Mouse (Mus musculus): ENCODE results near the gene Catsper1. TPM values are rescaled to one million over a fixed set of nuclear protein-coding genes. Genes with fewer than 3 reads are reported as not detected.

The Catsper1 gene
- polyA plus RNA-seq, 1 experiment, result not detected

DNA sequence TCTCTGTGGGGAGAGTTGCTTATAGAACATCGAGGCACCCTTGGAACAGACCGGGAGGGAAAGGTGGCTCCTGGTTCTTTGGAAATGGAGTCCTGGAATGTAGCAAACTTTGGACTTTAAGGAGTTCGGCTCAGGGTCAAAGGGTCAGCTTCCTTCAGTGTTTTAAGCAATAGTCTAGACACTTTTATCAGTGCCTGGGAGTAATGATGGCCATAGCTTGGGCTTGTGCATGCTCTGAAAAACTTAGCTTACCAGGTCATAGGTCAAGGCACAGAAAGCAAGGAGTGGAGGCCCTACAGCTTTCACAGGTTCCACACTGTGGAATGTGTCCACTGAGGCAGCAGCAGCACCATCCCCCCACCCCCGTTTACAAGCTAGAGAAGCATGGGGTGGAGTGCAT, 39.2 kb downstream of the Catsper1 start:
- no peak for TF ChIP-seq GATA1 (IDR thresholded peaks at IDR 0.05; ENCODE audit: low read length)

DNA sequence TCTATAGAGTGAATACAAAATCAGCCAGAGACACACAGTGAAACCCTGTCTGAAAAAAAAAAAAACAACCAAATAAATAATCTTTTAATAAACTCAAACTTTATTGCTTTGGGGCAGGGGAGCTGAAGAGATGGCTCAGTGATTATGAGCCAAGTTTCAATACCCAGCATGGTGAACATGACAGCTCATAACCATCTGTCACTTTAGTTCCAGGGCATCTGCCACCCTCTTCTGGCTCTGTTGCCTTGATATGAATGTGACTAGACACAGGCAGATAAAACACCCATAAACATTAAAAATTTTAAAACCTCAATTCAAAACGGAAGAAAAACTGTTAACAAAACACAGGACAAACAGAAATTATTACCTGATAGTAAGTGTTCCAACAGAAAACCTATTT, 41.9 kb downstream of the Catsper1 start:
- TF ChIP-seq GATA1 (IDR thresholded peaks at IDR 0.05; ENCODE audit: low read length), result no peak

DNA sequence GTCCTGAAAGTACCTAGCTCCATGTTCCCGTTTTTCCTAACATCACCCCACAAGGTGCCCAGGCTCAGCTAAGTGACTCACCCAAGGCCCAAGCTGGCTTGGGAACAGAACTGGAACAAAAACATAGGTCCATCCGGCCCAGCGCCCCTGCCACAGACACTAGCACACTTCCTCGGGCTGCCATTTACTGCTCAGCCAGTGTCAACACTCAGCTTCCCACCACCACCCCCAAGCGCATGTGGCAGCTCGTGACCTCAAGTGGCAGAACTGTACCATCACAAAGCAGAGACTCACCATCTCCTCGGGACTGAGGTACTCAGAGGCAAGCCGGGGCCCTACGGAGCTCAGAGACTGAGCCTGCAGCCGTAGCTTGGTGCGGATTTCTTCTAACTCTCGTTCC, 47.8 kb downstream of the Catsper1 start:
- TF ChIP-seq GATA1 (IDR thresholded peaks at IDR 0.05; ENCODE audit: low read length), result no peak

DNA sequence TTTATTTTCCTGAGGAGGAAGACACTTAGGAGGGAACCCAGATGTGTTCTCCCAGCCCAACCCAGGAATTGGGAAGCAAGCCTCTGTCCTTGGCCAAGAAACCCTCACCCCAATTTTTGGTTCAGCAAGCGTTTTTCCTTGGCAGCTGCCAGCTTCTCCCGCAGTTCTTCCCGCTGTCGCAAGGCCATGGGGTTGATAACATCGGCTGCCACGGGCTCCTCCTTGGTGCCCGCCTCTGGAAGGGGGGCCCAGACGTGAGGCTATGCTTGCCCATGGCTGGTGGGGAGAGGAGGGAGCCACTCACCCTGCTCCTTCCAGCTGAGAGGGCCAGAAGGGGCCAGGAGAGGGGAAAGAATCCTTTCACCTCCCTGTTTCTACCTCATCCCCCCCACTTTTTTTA, 49.2 kb downstream of the Catsper1 start:
- no peak for TF ChIP-seq GATA1 (IDR thresholded peaks at IDR 0.05; ENCODE audit: low read length)

DNA sequence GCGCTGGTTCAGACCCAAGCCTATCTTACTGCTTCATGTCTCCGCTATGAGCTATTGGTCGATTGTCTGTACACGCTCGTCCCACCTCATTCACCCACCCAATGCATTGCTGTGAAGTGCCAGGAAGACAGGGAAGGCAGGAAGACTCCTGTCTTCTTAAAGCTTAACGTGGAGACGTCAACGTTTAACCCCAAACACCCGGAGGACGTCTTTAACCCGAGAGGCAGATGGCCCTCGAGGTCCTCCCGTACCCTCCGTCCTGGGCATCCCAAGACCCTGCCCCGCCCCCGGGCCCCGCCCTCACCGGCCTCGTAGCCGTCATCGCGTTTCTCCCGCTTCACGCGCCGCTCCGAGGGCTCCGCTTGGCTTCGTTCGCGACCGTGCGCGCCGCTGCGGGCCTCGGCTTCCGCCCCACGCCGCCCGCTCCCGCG, 52.5 kb downstream of the Catsper1 start:
- no peak for TF ChIP-seq GATA1 (IDR thresholded peaks at IDR 0.05; ENCODE audit: low read length)

DNA sequence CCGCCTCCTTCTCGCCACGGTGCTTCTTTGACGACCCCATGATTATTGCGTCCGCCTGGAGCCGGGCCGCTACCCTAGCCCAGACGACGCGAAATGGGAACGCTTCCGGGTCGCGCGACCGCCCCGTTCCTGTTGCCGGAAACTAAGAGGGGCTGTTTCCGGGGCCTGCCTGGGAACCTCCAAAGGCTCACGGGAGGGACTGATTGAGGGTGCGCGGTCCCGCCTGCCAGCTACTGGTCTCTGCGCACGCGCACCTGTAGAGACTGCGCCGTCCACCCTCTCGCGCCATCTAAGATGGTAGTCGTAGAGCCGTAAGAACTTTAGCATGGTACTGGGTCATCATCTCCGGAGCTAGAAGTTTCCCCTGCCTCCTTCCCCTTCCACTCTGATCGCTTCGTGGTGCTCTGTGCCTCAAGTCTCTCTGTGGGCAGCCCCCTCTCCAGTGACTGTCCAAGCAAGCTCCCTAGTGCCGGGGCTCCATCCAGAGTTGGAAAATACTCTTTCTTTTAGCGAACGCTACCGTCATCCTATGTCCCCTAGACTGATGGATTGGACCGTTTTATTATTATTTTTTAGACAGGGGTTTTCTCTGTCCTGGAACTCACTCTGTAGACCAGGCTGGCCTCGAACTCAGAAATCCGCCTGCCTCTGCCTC, 53.2 kb downstream of the Catsper1 start, which contains the start of gene Sart1:
Sart1 (minus strand) TSS at position 116 of the 655 bp plus-strand sequence.
- no peak for TF ChIP-seq GATA1 (IDR thresholded peaks at IDR 0.05; ENCODE audit: low read length)

DNA sequence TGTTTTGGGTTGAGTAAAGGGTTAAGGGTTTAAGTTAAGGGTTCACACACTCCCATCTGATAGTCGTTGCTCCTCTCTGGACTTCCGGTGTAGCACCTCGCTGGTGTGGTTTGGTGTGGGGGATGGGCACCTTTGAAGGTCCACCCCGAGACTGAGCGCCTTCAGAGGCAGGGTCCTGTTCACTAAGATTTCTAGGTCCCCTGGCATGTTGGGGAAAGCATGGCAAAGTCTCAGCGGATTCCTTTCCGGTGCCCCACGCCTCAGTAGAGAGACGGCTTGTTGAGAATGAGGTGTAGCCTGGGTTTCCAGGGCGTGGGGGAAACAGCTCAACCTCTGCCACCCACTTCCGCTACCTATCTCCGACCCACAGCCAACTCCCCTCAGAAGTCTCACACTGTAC, 54.1 kb downstream of the Catsper1 start:
- TF ChIP-seq GATA1 (IDR thresholded peaks at IDR 0.05; ENCODE audit: low read length), result no peak

DNA sequence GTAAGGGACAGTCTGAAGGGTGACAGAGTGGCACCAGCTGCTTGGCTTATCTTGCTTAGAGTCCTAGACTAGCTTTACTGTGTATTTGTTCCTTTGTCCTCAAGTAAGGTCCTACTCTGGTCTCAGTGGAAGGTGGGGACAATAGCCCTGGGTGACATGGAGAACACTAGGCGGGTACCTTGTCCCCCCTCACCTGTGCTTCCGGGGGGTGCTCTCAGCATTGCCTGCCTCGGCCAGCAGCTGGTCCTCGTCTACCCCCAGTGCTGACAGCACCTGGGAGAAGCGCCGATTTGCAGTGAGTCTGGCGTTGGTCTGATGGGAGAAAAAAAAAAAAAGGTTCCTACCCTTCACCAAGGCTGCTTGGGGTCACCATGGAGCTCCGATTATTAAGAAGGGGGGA, 54.9 kb downstream of the Catsper1 start:
- TF ChIP-seq GATA1 (IDR thresholded peaks at IDR 0.05; ENCODE audit: low read length), result no peak

DNA sequence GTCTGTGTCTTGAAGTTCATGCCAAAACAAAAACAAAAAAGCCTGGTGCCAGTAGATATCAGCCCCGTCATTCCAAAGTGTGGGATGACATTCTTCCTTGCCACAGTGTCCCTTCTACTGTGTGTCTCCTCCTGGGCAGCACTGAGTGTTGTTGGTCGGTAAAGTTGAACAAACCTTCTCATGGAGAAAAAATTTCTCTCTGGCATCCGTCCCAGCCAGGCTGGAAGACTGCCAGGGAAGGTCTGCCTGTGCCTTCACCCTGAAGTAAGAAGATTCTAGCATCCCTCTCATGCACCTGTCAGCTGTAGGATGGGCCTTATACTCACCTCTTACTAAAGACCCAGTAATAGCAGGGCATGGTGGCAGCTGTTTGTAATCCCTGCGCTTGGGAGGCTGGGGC, 57.4 kb downstream of the Catsper1 start:
- no peak for TF ChIP-seq GATA1 (IDR thresholded peaks at IDR 0.05; ENCODE audit: low read length)

Other genes starting within 250 kb of the Catsper1 start
- gene Yif1a, start 247.2 kb upstream of the Catsper1 start, polyA plus RNA-seq (2012), result 19.4 and 22.6 TPM in 2 replicates
- gene Cnih2, start 237.2 kb upstream of the Catsper1 start, polyA plus RNA-seq (2012), result 1.9 and 2.1 TPM in 2 replicates
- gene Rab1b, start 228.7 kb upstream of the Catsper1 start, polyA plus RNA-seq (2012), result 249 and 315 TPM in 2 replicates
- gene Klc2, start 217.2 kb upstream of the Catsper1 start, polyA plus RNA-seq (2012), result 9.0 and 11.6 TPM in 2 replicates
- gene Pacs1, start 62.6 kb upstream of the Catsper1 start, polyA plus RNA-seq (2012), result 47.4 and 54.1 TPM in 2 replicates
- gene Sf3b2, start 40.3 kb upstream of the Catsper1 start, polyA plus RNA-seq (2012), result 445 and 471 TPM in 2 replicates
- gene Gal3st3, start 37.4 kb upstream of the Catsper1 start, polyA plus RNA-seq (2012), result not detected in 2 replicates
- gene Cst6, start 13.8 kb downstream of the Catsper1 start, polyA plus RNA-seq (2012), result 0.05 and 0.23 TPM in 2 replicates
- gene Eif1ad, start 31.0 kb downstream of the Catsper1 start, polyA plus RNA-seq (2012), result 90.9 and 126 TPM in 2 replicates
- 212 and 288 TPM in 2 replicates for gene Banf1, start 31.4 kb downstream of the Catsper1 start, polyA plus RNA-seq (2012)
- 198 and 219 TPM in 2 replicates for gene Sart1, start 53.0 kb downstream of the Catsper1 start, polyA plus RNA-seq (2012)
- 0.21 TPM in 1 of 2 replicates, not detected in the other for gene Tsga10ip, start 66.8 kb downstream of the Catsper1 start, polyA plus RNA-seq (2012)
- gene Drap1, start 89.2 kb downstream of the Catsper1 start, polyA plus RNA-seq (2012), result 379 and 390 TPM in 2 replicates
- gene AI837181, start 89.4 kb downstream of the Catsper1 start, polyA plus RNA-seq (2012), result 71.2 and 101 TPM in 2 replicates
- gene Fosl1, start 111.8 kb downstream of the Catsper1 start, polyA plus RNA-seq (2012), result 7.4 and 10.2 TPM in 2 replicates
- gene Ccdc85b, start 122.2 kb downstream of the Catsper1 start, polyA plus RNA-seq (2012), result 13.0 and 16.9 TPM in 2 replicates
- gene Fibp, start 124.9 kb downstream of the Catsper1 start, polyA plus RNA-seq (2012), result 12.1 and 152 TPM in 2 replicates
- not detected in 2 replicates for gene Ctsw, start 132.8 kb downstream of the Catsper1 start, polyA plus RNA-seq (2012)
- gene Efemp2, start 138.2 kb downstream of the Catsper1 start, polyA plus RNA-seq (2012), result 2.6 and 3.6 TPM in 2 replicates
- gene Mus81, start 152.7 kb downstream of the Catsper1 start, polyA plus RNA-seq (2012), result 34.6 and 51.3 TPM in 2 replicates
- 1,095 and 1,191 TPM in 2 replicates for gene Cfl1, start 154.7 kb downstream of the Catsper1 start, polyA plus RNA-seq (2012)
- gene 1700020D05Rik, start 168.0 kb downstream of the Catsper1 start, polyA plus RNA-seq (2012), result 0.10 and 0.17 TPM in 2 replicates
- gene Snx32, start 174.8 kb downstream of the Catsper1 start, polyA plus RNA-seq (2012), result 1.4 and 1.7 TPM in 2 replicates
- gene Ovol1, start 224.9 kb downstream of the Catsper1 start, polyA plus RNA-seq (2012), result not detected in 2 replicates
- gene Ap5b1, start 232.3 kb downstream of the Catsper1 start, polyA plus RNA-seq (2012), result 18.6 and 18.8 TPM in 2 replicates

All from G1E-ER4 (cell line).